Mouse (Mus musculus) lung, postnatal 0 days (tissue): ENCODE measurements around the gene Ephb4. TPM values are rescaled to one million over a fixed set of nuclear protein-coding genes. Genes with fewer than 3 reads are reported as not detected.

Experiments used
- ATAC-seq: fragments of 200-750 bp; cut with Nextera tagmentation; 2 replicates; pipeline ENCODE4 v1.8.0; 2017; ENCODE audit warnings: moderate library complexity
- DNase-seq: peaks from one replicate; pipeline ENCODE4 v3.0.0-alpha.2; 2016; ENCODE audit warnings: low spot score
- H3K27ac ChIP-seq: fragments of 300-500 bp; sonication (generic); 2 replicates; pipeline ENCODE4 v1.5.1; 2014; ENCODE audit warnings: antibody characterized with exemption, mild to moderate bottlenecking, low read length, mixed read lengths
- H3K27me3 ChIP-seq: fragments of 300-500 bp; sonication (generic); replicated peaks from 2 replicates; pipeline ENCODE4 v1.6.1; 2014; ENCODE audit warnings: low read length, mixed read lengths; ENCODE audit not compliant: insufficient read depth
- H3K36me3 ChIP-seq: fragments of 300-500 bp; sonication (generic); 2 replicates; pipeline ENCODE4 v1.6.1; 2014; ENCODE audit warnings: low read length, mixed read lengths; ENCODE audit not compliant: insufficient read depth
- H3K4me1 ChIP-seq: fragments of 300-500 bp; sonication (generic); 2 replicates; pipeline ENCODE4 v1.6.1; 2014; ENCODE audit warnings: antibody characterized with exemption, low read depth, low read length, mixed read lengths; ENCODE audit not compliant: insufficient read depth
- H3K4me2 ChIP-seq: fragments of 300-500 bp; sonication (generic); replicated peaks from 2 replicates; pipeline ENCODE4 v1.6.1; 2014; ENCODE audit warnings: low read depth, mild to moderate bottlenecking, low read length, moderate library complexity, mixed read lengths
- H3K4me3 ChIP-seq: fragments of 300-500 bp; sonication (generic); 2 replicates; pipeline ENCODE4 v1.5.1; 2014; ENCODE audit warnings: low read depth, low read length
- H3K9ac ChIP-seq: fragments of 300-500 bp; sonication (generic); replicated peaks from 2 replicates; pipeline ENCODE4 v1.6.1; 2014; ENCODE audit warnings: low read depth, mild to moderate bottlenecking
- H3K9me3 ChIP-seq: fragments of 300-500 bp; sonication (generic); 2 replicates; pipeline ENCODE4 v1.6.1; 2016; ENCODE audit warnings: low read length, mixed read lengths
- CTCF ChIP-seq: IDR thresholded peaks from 2 replicates; pipeline ENCODE4 v1.5.1; 2016; ENCODE audit warnings: antibody characterized with exemption, mild to moderate bottlenecking
- EP300 ChIP-seq: IDR thresholded peaks from 2 replicates; pipeline ENCODE4 v1.6.1; 2016; ENCODE audit warnings: antibody characterized with exemption, mild to moderate bottlenecking, control low read depth
- WGBS: fragments of 180-500 bp; shearing (Covaris S2); extraction: QIAGEN DNeasy Blood & Tissue Kit; methylation state at CpG from one replicate; pipeline ENCODE4 v1.1.7; 2014; 5-methylcytosine and 5-hydroxymethylcytosine counted together
- polyA plus RNA-seq: library from polyadenylated mRNA; unstranded; fragments of >200 nt; fragmentation: Nextera tagmentation; extraction: Ambion mirVana; gene quantifications from 2 replicates; pipeline ENCODE4 v1.2.1, GENCODE M21; 2015

Ephb4 gene
- polyA plus RNA-seq, 1 experiment from 2014 or later = 30.9 TPM

GRCm38 (mm10) chr5:137306439-137307005 is 43.4 kb upstream of the Ephb4 start:
- H3K4me2 ChIP-seq = peak overlapping the region; percentile 74
- DNase-seq (no peak), ATAC-seq (no peak)
- peak overlapping the region; percentile 96 for H3K27ac ChIP-seq
- H3K4me1 ChIP-seq = peaks cover 16% of the 10 kb centered on the region; the same call in 1 of the 2 replicates
- H3K9me3 ChIP-seq = no peaks in the 10 kb centered on the region
- H3K27me3 ChIP-seq = no peaks in the 10 kb centered on the region
- H3K36me3 ChIP-seq = peaks cover 22% of the 10 kb centered on the region
- H3K9ac ChIP-seq = peak overlapping the region; percentile 92
- 4% methylated on average over 12 of the region's 12 CpGs for WGBS
- peak overlapping the region; percentile 89 for H3K4me3 ChIP-seq
- TF ChIP-seq CTCF (no peak), EP300 (no peak)

GRCm38 (mm10) chr5:137307071-137307912 is 42.6 kb upstream of the Ephb4 start, which contains the start of gene Srrt:
Gene Srrt, minus strand, starts transcription at chr5:137307674.
- Histone ChIP-seq H3K4me2 (peak within 1 kb of the TSS; percentile 74), H3K27ac (peak within 1 kb of the TSS; percentile 96), H3K4me1 (peaks cover 16% of the 10 kb centered on the region; the same call in 1 of the 2 replicates), H3K9ac (peak within 1 kb of the TSS; percentile 92), H3K9me3 (no peaks in the 10 kb centered on the region), H3K36me3 (peaks cover 14% of the 10 kb centered on the region; the same call in 1 of the 2 replicates), H3K27me3 (no peaks in the 10 kb centered on the region), H3K4me3 (peak within 1 kb of the TSS; percentile 89)
- DNase-seq (peak; percentile 98), ATAC-seq (peak; percentile 93)
- TF ChIP-seq CTCF = no peak
- TF ChIP-seq EP300 = peak; percentile 94
- WGBS = under 1% methylated on average over 42 of the region's 72 CpGs

DNA sequence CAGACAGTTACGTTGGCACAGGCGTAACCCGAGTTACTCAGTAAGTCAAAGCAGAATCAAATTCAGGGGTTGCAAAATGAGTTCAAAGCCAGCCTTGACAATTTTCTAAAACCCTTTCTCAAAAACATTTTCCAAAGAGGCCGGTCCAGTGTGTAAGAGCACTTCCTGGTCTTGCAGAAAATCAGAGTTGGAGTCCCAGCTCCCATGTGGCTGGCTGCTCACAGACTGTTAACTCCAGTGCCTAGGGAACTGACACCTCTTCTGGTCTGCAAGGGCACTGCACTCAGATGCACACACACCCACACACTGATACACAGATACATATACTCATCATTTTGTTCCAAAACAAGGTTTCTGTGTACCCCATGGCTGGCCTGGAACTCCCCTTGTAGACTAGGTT is 41.6 kb upstream of the Ephb4 start:
- Histone ChIP-seq H3K36me3 (peaks cover 14% of the 10 kb centered on the region; the same call in 1 of the 2 replicates), H3K4me1 (peaks cover 16% of the 10 kb centered on the region; the same call in 1 of the 2 replicates), H3K9ac (peak overlapping the region; percentile 92; the same call in 1 of the 2 replicates), H3K4me2 (no peak overlapping the region), H3K27ac (peak overlapping the region; percentile 96; the same call in 1 of the 2 replicates), H3K4me3 (no peak overlapping the region), H3K27me3 (no peaks in the 10 kb centered on the region), H3K9me3 (no peaks in the 10 kb centered on the region)
- ATAC-seq (no peak), DNase-seq (no peak)
- 96% methylated on average over 4 of the region's 4 CpGs for WGBS
- no peak for TF ChIP-seq EP300
- peak; percentile 23 for TF ChIP-seq CTCF

DNA sequence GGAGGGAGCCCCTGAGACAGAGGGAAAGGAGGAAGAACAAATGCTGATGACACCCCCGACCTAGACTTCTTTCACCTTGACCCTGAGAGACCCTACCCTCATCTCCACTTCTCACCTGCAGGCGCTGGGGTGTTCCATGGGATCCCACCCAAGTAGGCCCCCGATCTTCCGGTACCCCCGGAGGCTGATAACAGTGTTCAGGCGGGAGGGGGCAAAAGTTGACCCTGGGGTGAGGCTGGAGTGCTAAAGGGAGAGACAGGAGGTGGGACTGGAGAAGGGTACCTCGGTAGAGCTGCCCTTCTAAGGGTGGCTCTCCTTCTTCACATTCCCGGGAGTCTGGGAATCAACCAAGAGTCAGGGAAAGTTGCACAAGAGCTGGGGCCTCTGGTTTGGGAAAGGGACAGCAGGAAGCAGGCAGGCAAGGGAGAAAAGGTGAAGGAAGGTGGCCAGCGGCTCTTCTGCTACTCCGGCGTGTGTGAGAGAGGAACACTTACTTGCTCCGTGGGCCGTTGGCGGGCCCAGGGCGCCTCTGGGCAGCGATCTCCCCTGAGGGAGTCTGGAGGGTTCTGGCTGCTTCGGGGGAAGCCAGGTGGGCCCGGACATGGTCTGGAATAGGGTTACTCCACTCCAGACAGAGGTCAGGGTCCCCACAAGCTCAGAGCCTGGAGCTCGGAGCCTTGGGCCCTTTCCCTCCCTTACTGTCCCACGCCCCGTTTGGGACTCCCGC is 36.3 kb upstream of the Ephb4 start:
- H3K9me3 ChIP-seq = no peaks in the 10 kb centered on the region
- peaks cover 14% of the 10 kb centered on the region; the same call in 1 of the 2 replicates for H3K36me3 ChIP-seq
- 1% methylated on average over 22 of the region's 22 CpGs for WGBS
- no peaks in the 10 kb centered on the region for H3K27me3 ChIP-seq
- H3K27ac ChIP-seq = peak overlapping the region; percentile 94
- peak overlapping the region; percentile 83 for H3K4me2 ChIP-seq
- DNase-seq = peak; percentile 76
- peak; percentile 29; the same call in 1 of the 2 replicates for ATAC-seq
- peak overlapping the region; percentile 89 for H3K9ac ChIP-seq
- H3K4me3 ChIP-seq = peak overlapping the region; percentile 60
- peaks cover 10% of the 10 kb centered on the region for H3K4me1 ChIP-seq
- TF ChIP-seq EP300 (no peak), CTCF (no peak)

- peak; percentile 89 for ATAC-seq
These were observed 35.5 kb upstream of the Ephb4 start, which contains the start of gene Trip6 for GRCm38 (mm10) chr5:137314193-137315083. Gene Trip6, minus strand, starts transcription at chr5:137314404.

More at GRCm38 (mm10) chr5:137314193-137315083, 35.5 kb upstream of the Ephb4 start, which contains the start of gene Trip6:
- Histone ChIP-seq H3K9me3 (no peaks in the 10 kb centered on the region), H3K27me3 (no peaks in the 10 kb centered on the region), H3K9ac (peak within 1 kb of the TSS; percentile 89), H3K4me1 (peaks cover 10% of the 10 kb centered on the region), H3K4me2 (peak within 1 kb of the TSS; percentile 83), H3K27ac (peak within 1 kb of the TSS; percentile 94), H3K4me3 (peak within 1 kb of the TSS; percentile 60), H3K36me3 (0 out of 2 replicates have a peak, but pooled peaks cover 11% of the 10 kb centered on the region)
- DNase-seq = peak; percentile 95
- WGBS = 20% methylated on average over 30 of the region's 30 CpGs
- TF ChIP-seq EP300 = no peak
- peak; percentile 41 for TF ChIP-seq CTCF
